Mouse (Mus musculus): ENCODE data around the gene Ing4. TPM values are rescaled to one million over a fixed set of nuclear protein-coding genes. Genes with fewer than 3 reads are reported as not detected.

The Ing4 gene
- 23.8 and 24.3 TPM in 2 replicates for polyA plus RNA-seq (2015; fragmentation: Nextera tagmentation; extraction: Ambion mirVana)

DNA sequence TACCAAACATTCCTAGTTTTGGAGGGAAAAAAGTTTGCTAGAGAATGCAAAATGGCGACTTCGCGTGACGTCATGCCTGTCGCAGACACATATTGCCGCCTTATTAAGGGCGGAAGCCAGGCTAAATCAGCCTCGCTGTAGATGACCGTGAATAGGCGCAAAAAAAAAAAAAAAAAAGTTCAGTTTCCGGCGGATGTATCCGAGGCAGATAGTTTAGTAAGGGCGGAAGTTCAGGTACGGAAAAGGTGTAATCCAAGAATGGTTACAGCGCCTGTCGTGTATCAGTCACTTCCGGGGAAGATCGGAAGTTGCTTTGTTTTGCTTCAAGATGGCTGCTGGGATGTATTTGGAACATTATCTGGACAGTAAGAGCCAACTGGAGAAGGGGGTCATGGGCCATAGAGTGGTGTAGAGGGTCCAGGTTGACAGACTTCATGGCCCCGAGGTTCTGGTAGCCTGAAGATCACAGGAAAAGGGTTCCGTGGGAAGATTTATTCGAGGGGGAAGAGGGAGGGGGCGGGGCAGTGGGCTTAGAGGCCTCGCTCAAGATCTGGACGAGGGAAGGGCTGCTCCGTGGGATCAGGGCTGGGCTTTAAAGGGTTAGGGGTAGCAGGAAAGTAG is at the start of gene Ing4:
Gene Ing4 (plus strand): TSS at position 228 of the 621 bp plus-strand sequence.
- Histone ChIP-seq H3K4me2 (ENCODE audit: low read depth, low read length) (peak within 1 kb of the TSS; percentile 91), H3K36me3 (replicated peaks; ENCODE audit: insufficient read depth, low read length) (peaks cover 29% of the 10 kb centered on the region), H3K4me1 (ENCODE audit: insufficient read depth) (peaks cover 26% of the 10 kb centered on the region), H3K4me3 (ENCODE audit: low read depth, low read length) (peak within 1 kb of the TSS; percentile 79), H3K9ac (replicated peaks) (peak within 1 kb of the TSS; percentile 74), H3K27ac (ENCODE audit: low read depth) (peak within 1 kb of the TSS; percentile 74), H3K9me3 (ENCODE audit: low read length) (no peaks in the 10 kb centered on the region), H3K27me3 (ENCODE audit: insufficient read depth, low read length) (no peaks in the 10 kb centered on the region)
- TF ChIP-seq CTCF (IDR thresholded peaks at IDR 0.05; ENCODE audit: low read depth) (no peak), EP300 (IDR thresholded peaks at IDR 0.05; ENCODE audit: low read depth) (peak; percentile 88)
- DNase-seq (peak; percentile 90), ATAC-seq (peak; percentile 98)
- 0% methylated on average over 26 of the region's 26 CpGs for WGBS (ENCODE audit: insufficient replicate concordance)

DNA sequence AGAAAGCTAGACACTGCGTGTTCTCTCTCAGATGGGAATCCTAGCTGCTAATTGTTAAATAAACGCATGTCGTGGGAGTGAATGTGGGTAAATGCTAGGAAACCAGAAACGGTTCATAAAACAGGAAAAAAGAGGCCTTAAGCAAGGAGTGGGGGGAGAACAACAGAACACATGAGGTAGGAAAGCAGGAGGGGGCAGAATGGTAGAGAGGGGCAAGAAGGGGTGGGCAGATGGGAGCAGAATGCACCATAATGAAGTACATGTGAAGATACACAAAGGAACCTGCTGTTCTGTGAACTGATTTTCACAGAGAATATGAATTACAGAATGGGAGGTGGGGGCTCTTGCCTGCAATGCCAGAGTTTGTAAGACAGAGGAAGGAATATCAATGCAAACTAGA is 47.3 kb upstream of the Ing4 start:
- Histone ChIP-seq H3K9ac (replicated peaks) (no peak overlapping the region), H3K27ac (ENCODE audit: low read depth) (no peak overlapping the region), H3K4me1 (ENCODE audit: insufficient read depth) (peaks cover 5% of the 10 kb centered on the region; the same call in 1 of the 2 replicates), H3K36me3 (replicated peaks; ENCODE audit: insufficient read depth, low read length) (no peaks in the 10 kb centered on the region), H3K9me3 (ENCODE audit: low read length) (no peaks in the 10 kb centered on the region), H3K4me3 (ENCODE audit: low read depth, low read length) (no peak overlapping the region), H3K27me3 (ENCODE audit: insufficient read depth, low read length) (peaks cover 39% of the 10 kb centered on the region), H3K4me2 (ENCODE audit: low read depth, low read length) (no peak overlapping the region)
- 56% methylated on average over 4 of the region's 4 CpGs for WGBS (ENCODE audit: insufficient replicate concordance)
- DNase-seq (no peak), ATAC-seq (no peak)
- TF ChIP-seq EP300 (IDR thresholded peaks at IDR 0.05; ENCODE audit: low read depth) (no peak), CTCF (IDR thresholded peaks at IDR 0.05; ENCODE audit: low read depth) (no peak)

DNA sequence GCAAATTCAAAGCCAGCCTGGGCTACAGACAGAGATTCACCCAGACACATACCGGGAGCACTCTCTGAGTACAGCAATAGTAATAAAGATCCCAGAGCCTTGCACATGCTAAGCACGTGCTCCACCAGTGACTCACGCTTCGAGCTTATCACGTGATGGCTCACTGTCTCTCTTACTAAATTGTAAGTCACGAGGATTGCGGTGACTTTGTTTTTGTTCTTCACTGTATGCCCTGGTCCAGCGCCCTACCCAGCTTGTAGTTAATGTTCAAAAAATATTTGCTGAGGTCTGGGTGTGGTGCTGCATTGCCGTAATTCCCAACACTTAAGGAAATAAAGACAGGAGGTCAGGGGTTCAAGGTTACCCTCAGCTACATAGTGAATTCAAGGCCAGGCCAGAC is 46.2 kb upstream of the Ing4 start:
- no peaks in the 10 kb centered on the region for H3K36me3 ChIP-seq (replicated peaks; ENCODE audit: insufficient read depth, low read length)
- H3K9ac ChIP-seq (replicated peaks), result no peak overlapping the region
- peaks cover 5% of the 10 kb centered on the region; the same call in 1 of the 2 replicates for H3K4me1 ChIP-seq (ENCODE audit: insufficient read depth)
- peaks cover 50% of the 10 kb centered on the region for H3K27me3 ChIP-seq (ENCODE audit: insufficient read depth, low read length)
- H3K9me3 ChIP-seq (ENCODE audit: low read length), result no peaks in the 10 kb centered on the region
- no peak overlapping the region for H3K4me2 ChIP-seq (ENCODE audit: low read depth, low read length)
- H3K27ac ChIP-seq (ENCODE audit: low read depth), result no peak overlapping the region
- DNase-seq (no peak), ATAC-seq (no peak)
- no peak overlapping the region for H3K4me3 ChIP-seq (ENCODE audit: low read depth, low read length)
- WGBS (ENCODE audit: insufficient replicate concordance), result 74% methylated on average over 9 of the region's 9 CpGs
- TF ChIP-seq EP300 (IDR thresholded peaks at IDR 0.05; ENCODE audit: low read depth), result no peak
- no peak for TF ChIP-seq CTCF (IDR thresholded peaks at IDR 0.05; ENCODE audit: low read depth)

DNA sequence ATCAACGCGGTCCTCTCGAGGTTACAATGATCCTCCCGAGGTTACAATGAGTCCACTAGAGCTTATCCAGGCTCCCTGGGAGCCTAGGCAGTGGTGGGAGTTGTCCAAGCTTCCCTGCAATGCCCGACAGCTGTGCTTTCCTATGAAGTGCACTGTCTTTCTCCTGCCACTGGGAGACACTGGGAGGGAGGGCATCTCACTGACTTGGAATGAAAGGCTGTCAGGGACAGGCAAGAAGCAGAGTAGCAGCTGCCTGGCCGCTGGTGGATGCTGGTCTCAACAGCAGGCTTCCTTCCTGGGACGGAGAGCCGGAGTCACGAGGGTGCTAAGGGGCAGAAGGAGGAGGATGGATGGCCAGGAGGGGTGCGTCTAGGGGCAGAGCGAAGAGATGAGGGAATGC is 45.7 kb upstream of the Ing4 start:
- Histone ChIP-seq H3K27ac (ENCODE audit: low read depth) (no peak overlapping the region), H3K4me2 (ENCODE audit: low read depth, low read length) (no peak overlapping the region), H3K9me3 (ENCODE audit: low read length) (no peaks in the 10 kb centered on the region), H3K4me1 (ENCODE audit: insufficient read depth) (peaks cover 5% of the 10 kb centered on the region; the same call in 1 of the 2 replicates), H3K36me3 (replicated peaks; ENCODE audit: insufficient read depth, low read length) (no peaks in the 10 kb centered on the region), H3K4me3 (ENCODE audit: low read depth, low read length) (no peak overlapping the region), H3K9ac (replicated peaks) (no peak overlapping the region), H3K27me3 (ENCODE audit: insufficient read depth, low read length) (peaks cover 55% of the 10 kb centered on the region)
- TF ChIP-seq CTCF (IDR thresholded peaks at IDR 0.05; ENCODE audit: low read depth) (no peak), EP300 (IDR thresholded peaks at IDR 0.05; ENCODE audit: low read depth) (no peak)
- WGBS (ENCODE audit: insufficient replicate concordance), result 19% methylated on average over 11 of the region's 11 CpGs
- DNase-seq, result no peak
- ATAC-seq, result no peak

DNA sequence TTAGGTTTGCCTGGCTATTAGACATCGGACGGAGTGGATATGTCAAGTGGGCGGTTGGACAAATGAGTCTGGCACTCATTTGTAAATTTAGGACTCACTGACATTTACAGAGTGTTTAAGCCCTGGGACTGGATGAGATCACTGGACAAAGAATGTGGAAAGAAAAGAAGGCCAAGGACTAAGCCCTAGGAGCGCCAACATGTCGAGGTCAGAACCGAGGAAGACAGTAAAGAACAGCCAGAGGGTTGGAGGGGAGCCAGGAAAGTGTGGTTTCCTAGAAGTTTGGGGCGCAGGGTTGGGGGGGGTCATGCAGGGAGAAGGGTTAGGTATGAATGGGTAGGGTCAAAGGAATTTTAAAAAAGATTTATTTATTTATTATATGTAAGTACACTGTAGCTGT is 44.3 kb upstream of the Ing4 start:
- Histone ChIP-seq H3K4me3 (ENCODE audit: low read depth, low read length) (no peak overlapping the region), H3K4me2 (ENCODE audit: low read depth, low read length) (no peak overlapping the region), H3K27me3 (ENCODE audit: insufficient read depth, low read length) (peaks cover 67% of the 10 kb centered on the region), H3K27ac (ENCODE audit: low read depth) (no peak overlapping the region), H3K9me3 (ENCODE audit: low read length) (no peaks in the 10 kb centered on the region), H3K36me3 (replicated peaks; ENCODE audit: insufficient read depth, low read length) (no peaks in the 10 kb centered on the region), H3K9ac (replicated peaks) (no peak overlapping the region), H3K4me1 (ENCODE audit: insufficient read depth) (peaks cover 5% of the 10 kb centered on the region; the same call in 1 of the 2 replicates)
- TF ChIP-seq EP300 (IDR thresholded peaks at IDR 0.05; ENCODE audit: low read depth) (no peak), CTCF (IDR thresholded peaks at IDR 0.05; ENCODE audit: low read depth) (no peak)
- 77% methylated on average over 7 of the region's 7 CpGs for WGBS (ENCODE audit: insufficient replicate concordance)
- ATAC-seq (no peak), DNase-seq (no peak)

DNA sequence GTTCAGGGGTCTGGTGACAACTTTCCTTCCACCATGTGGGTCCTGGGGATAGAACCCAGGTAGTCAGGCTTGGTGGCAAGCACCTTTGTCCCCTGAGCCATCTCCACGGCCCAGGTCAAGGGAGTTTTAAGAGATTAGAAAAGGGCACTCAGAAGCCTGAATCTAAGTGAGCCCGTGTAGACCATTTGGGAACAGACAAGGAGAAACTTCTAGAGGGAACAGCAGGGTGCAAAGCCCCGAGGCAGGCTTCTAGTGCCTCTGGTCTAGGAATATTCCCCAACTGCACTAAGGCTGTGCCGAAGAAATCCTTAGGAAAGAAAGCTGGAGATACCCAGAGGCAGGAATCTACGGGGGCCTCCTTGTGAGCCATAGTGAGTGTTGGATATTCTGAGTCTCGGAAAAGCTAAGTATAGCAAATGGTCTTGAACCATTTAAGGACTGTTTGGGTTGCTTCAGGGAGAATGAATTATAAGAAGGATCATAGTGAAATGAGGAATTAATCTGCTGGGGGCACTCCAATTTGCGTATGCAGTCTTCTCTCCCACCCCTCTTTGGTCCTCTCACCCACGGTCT is 43.6 kb upstream of the Ing4 start:
- H3K9ac ChIP-seq (replicated peaks), result no peak overlapping the region
- H3K4me3 ChIP-seq (ENCODE audit: low read depth, low read length), result no peak overlapping the region
- ATAC-seq (no peak), DNase-seq (no peak)
- H3K9me3 ChIP-seq (ENCODE audit: low read length), result no peaks in the 10 kb centered on the region
- peaks cover 5% of the 10 kb centered on the region; the same call in 1 of the 2 replicates for H3K4me1 ChIP-seq (ENCODE audit: insufficient read depth)
- TF ChIP-seq EP300 (IDR thresholded peaks at IDR 0.05; ENCODE audit: low read depth) (no peak), CTCF (IDR thresholded peaks at IDR 0.05; ENCODE audit: low read depth) (no peak)
- H3K36me3 ChIP-seq (replicated peaks; ENCODE audit: insufficient read depth, low read length), result no peaks in the 10 kb centered on the region
- peaks cover 72% of the 10 kb centered on the region for H3K27me3 ChIP-seq (ENCODE audit: insufficient read depth, low read length)
- WGBS (ENCODE audit: insufficient replicate concordance), result 45% methylated on average over 8 of the region's 8 CpGs
- H3K27ac ChIP-seq (ENCODE audit: low read depth), result no peak overlapping the region
- no peak overlapping the region for H3K4me2 ChIP-seq (ENCODE audit: low read depth, low read length)

All from liver, postnatal 0 days (tissue).